27 mouse cellular contexts compared by ENCODE assay signal in genomic region chr7:134463380-134463779, GRCm38 (mm10).
"Had no signal": no experiment of that assay in that cellular context is flagged by ENCODE, and none has a peak within 500 bp of the region (broad histone marks: within the 10 kb centered on the region; RNA-seq: fewer than 3 reads in every experiment).

No protein-coding gene starts in this region.

- H3K9me3 ChIP-seq: limb, embryonic 10.5 days; limb, embryonic 12.5 days; limb, embryonic 13.5 days; limb, embryonic 15.5 days; liver, embryonic 12.5 days; liver, embryonic 13.5 days; liver, embryonic 15.5 days; lung, embryonic 15.5 days; megakaryocyte, embryonic 14.5 days; midbrain, embryonic 10.5 days; midbrain, embryonic 12.5 days; midbrain, embryonic 13.5 days; midbrain, embryonic 15.5 days; neural tube, embryonic 12.5 days; neural tube, embryonic 13.5 days had no signal

- H3K27ac ChIP-seq: limb, embryonic 10.5 days; limb, embryonic 12.5 days; limb, embryonic 13.5 days; limb, embryonic 15.5 days; liver, embryonic 12.5 days; liver, embryonic 13.5 days; liver, embryonic 14.5 days; liver, embryonic 15.5 days; lung, embryonic 15.5 days; macrophage; midbrain, embryonic 10.5 days; midbrain, embryonic 12.5 days; midbrain, embryonic 13.5 days; midbrain, embryonic 15.5 days; neural tube, embryonic 12.5 days; neural tube, embryonic 13.5 days had no signal

- H3K36me3 ChIP-seq: limb, embryonic 10.5 days; limb, embryonic 12.5 days; limb, embryonic 13.5 days; limb, embryonic 15.5 days; liver, embryonic 12.5 days; liver, embryonic 13.5 days; liver, embryonic 15.5 days; lung, embryonic 15.5 days; midbrain, embryonic 10.5 days; midbrain, embryonic 12.5 days; midbrain, embryonic 13.5 days; midbrain, embryonic 15.5 days; neural tube, embryonic 12.5 days; neural tube, embryonic 13.5 days had no signal

- H3K27me3 ChIP-seq: limb, embryonic 12.5 days; limb, embryonic 13.5 days; limb, embryonic 15.5 days; liver, embryonic 12.5 days; liver, embryonic 13.5 days; liver, embryonic 15.5 days; lung, embryonic 15.5 days; midbrain, embryonic 12.5 days; midbrain, embryonic 13.5 days; midbrain, embryonic 15.5 days; neural tube, embryonic 12.5 days; neural tube, embryonic 13.5 days had no signal

- DNase-seq: liver; liver, embryonic 13.5 days; liver, postnatal 0 days; lung, adult 18-20 months; lung, adult 2 months; lung, embryonic 14.5 days; lung, postnatal 10 days; lung, postnatal 14 days; lung, postnatal 36 days; lung, postnatal 4 days had no signal

- H3K4me3 ChIP-seq: limb, embryonic 10.5 days; limb, embryonic 12.5 days; limb, embryonic 13.5 days; limb, embryonic 15.5 days; liver, embryonic 12.5 days; liver, embryonic 13.5 days; liver, embryonic 15.5 days; lung, embryonic 15.5 days; megakaryocyte, embryonic 14.5 days; midbrain, embryonic 10.5 days; midbrain, embryonic 12.5 days; midbrain, embryonic 13.5 days; midbrain, embryonic 15.5 days; myocyte; neural tube, embryonic 12.5 days; neural tube, embryonic 13.5 days had no signal

- H3K4me1 ChIP-seq: limb, embryonic 10.5 days; limb, embryonic 12.5 days; limb, embryonic 13.5 days; limb, embryonic 15.5 days; liver, embryonic 12.5 days; liver, embryonic 13.5 days; liver, embryonic 15.5 days; lung, embryonic 15.5 days; megakaryocyte, embryonic 14.5 days; midbrain, embryonic 12.5 days; neural tube, embryonic 12.5 days; neural tube, embryonic 13.5 days had no signal
